Comparison of ENCODE assay signal across 12 mouse cellular contexts in genomic region chr6:139132083-139132679, GRCm38 (mm10).
"Had no signal": no experiment of that assay in that cellular context is flagged by ENCODE, and none has a peak within 500 bp of the region (broad histone marks: within the 10 kb centered on the region; RNA-seq: fewer than 3 reads in every experiment).

No protein-coding gene starts in this region.

- ATAC-seq: midbrain, embryonic 13.5 days had no signal

- DNase-seq: kidney, adult 2 months; kidney, postnatal 25 days; left cerebral cortex, postnatal 4 days; lung, adult 18-20 months; thymus, adult 2 months; thymus, postnatal 36 days had no signal

- H3K36me3 ChIP-seq: limb, embryonic 13.5 days; midbrain, embryonic 13.5 days; neural tube, embryonic 15.5 days had no signal

- H3K4me3 ChIP-seq: layer of hippocampus, adult 2 months; limb, embryonic 13.5 days; midbrain, embryonic 13.5 days; myocyte; neural tube, embryonic 15.5 days had no signal

- H3K9me3 ChIP-seq: limb, embryonic 13.5 days; midbrain, embryonic 13.5 days; neural tube, embryonic 15.5 days had no signal

- H3K4me1 ChIP-seq: limb, embryonic 13.5 days; midbrain, embryonic 13.5 days; neural tube, embryonic 15.5 days had no signal

- H3K9ac ChIP-seq: limb, embryonic 13.5 days; liver, embryonic 14.5 days; midbrain, embryonic 13.5 days; neural tube, embryonic 15.5 days had no signal

- H3K4me2 ChIP-seq: limb, embryonic 13.5 days; midbrain, embryonic 13.5 days; neural tube, embryonic 15.5 days had no signal

- H3K27me3 ChIP-seq: limb, embryonic 13.5 days; midbrain, embryonic 13.5 days; neural tube, embryonic 15.5 days had no signal

- H3K27ac ChIP-seq: layer of hippocampus, adult 2 months; limb, embryonic 13.5 days; liver, embryonic 14.5 days; midbrain, embryonic 13.5 days; neural tube, embryonic 15.5 days had no signal
